ENCODE assay signal across 16 mouse cellular contexts in genomic region chr12:32508671-32509070, GRCm38 (mm10).
"Had no signal": no experiment of that assay in that cellular context is flagged by ENCODE, and none has a peak within 500 bp of the region (broad histone marks: within the 10 kb centered on the region; RNA-seq: fewer than 3 reads in every experiment).

No protein-coding gene starts in this region.

- H3K36me3 ChIP-seq: neural tube, embryonic 13.5 days; neural tube, embryonic 15.5 days; stomach, embryonic 15.5 days had no signal

- H3K27me3 ChIP-seq: neural tube, embryonic 13.5 days; neural tube, embryonic 15.5 days; stomach, embryonic 15.5 days had no signal

- H3K27ac ChIP-seq: neural tube, embryonic 13.5 days; neural tube, embryonic 15.5 days; stomach, embryonic 15.5 days; stomach, postnatal 0 days had no signal

- H3K4me1 ChIP-seq: neural tube, embryonic 13.5 days; neural tube, embryonic 15.5 days; stomach, embryonic 15.5 days had no signal

- H3K9ac ChIP-seq: neural tube, embryonic 13.5 days; neural tube, embryonic 15.5 days; stomach, embryonic 15.5 days had no signal

- H3K9me3 ChIP-seq: neural tube, embryonic 13.5 days; neural tube, embryonic 15.5 days; stomach, embryonic 15.5 days had no signal

- DNase-seq: retina, postnatal 1 day; right cerebral cortex, adult 18-20 months; right cerebral cortex, postnatal 14 days; right cerebral cortex, postnatal 25 days; right cerebral cortex, postnatal 4 days; spleen, adult 18-20 months; thymus, adult 18-20 months; thymus, adult 2 months; thymus, postnatal 14 days; thymus, postnatal 25 days; thymus, postnatal 36 days; thymus, postnatal 4 days had no signal

- H3K4me3 ChIP-seq: neural tube, embryonic 13.5 days; neural tube, embryonic 15.5 days; stomach, embryonic 15.5 days had no signal

- H3K4me2 ChIP-seq: neural tube, embryonic 13.5 days; neural tube, embryonic 15.5 days; stomach, embryonic 15.5 days had no signal
